Mouse (Mus musculus) lung, postnatal 0 days (tissue): ENCODE results near the gene Gm39566. TPM values are rescaled to one million over a fixed set of nuclear protein-coding genes. Genes with fewer than 3 reads are reported as not detected.

Source experiments
- ATAC-seq: fragments of 200-750 bp; cut with Nextera tagmentation; 2 replicates; pipeline ENCODE4 v1.8.0; 2017; ENCODE audit warnings: moderate library complexity
- DNase-seq: peaks from one replicate; pipeline ENCODE4 v3.0.0-alpha.2; 2016; ENCODE audit warnings: low spot score
- H3K27ac ChIP-seq: fragments of 300-500 bp; sonication (generic); 2 replicates; pipeline ENCODE4 v1.5.1; 2014; ENCODE audit warnings: antibody characterized with exemption, mild to moderate bottlenecking, low read length, mixed read lengths
- H3K27me3 ChIP-seq: fragments of 300-500 bp; sonication (generic); replicated peaks from 2 replicates; pipeline ENCODE4 v1.6.1; 2014; ENCODE audit warnings: low read length, mixed read lengths; ENCODE audit not compliant: insufficient read depth
- H3K36me3 ChIP-seq: fragments of 300-500 bp; sonication (generic); 2 replicates; pipeline ENCODE4 v1.6.1; 2014; ENCODE audit warnings: low read length, mixed read lengths; ENCODE audit not compliant: insufficient read depth
- H3K4me1 ChIP-seq: fragments of 300-500 bp; sonication (generic); 2 replicates; pipeline ENCODE4 v1.6.1; 2014; ENCODE audit warnings: antibody characterized with exemption, low read depth, low read length, mixed read lengths; ENCODE audit not compliant: insufficient read depth
- H3K4me2 ChIP-seq: fragments of 300-500 bp; sonication (generic); replicated peaks from 2 replicates; pipeline ENCODE4 v1.6.1; 2014; ENCODE audit warnings: low read depth, mild to moderate bottlenecking, low read length, moderate library complexity, mixed read lengths
- H3K4me3 ChIP-seq: fragments of 300-500 bp; sonication (generic); 2 replicates; pipeline ENCODE4 v1.5.1; 2014; ENCODE audit warnings: low read depth, low read length
- H3K9ac ChIP-seq: fragments of 300-500 bp; sonication (generic); replicated peaks from 2 replicates; pipeline ENCODE4 v1.6.1; 2014; ENCODE audit warnings: low read depth, mild to moderate bottlenecking
- H3K9me3 ChIP-seq: fragments of 300-500 bp; sonication (generic); 2 replicates; pipeline ENCODE4 v1.6.1; 2016; ENCODE audit warnings: low read length, mixed read lengths
- CTCF ChIP-seq: IDR thresholded peaks from 2 replicates; pipeline ENCODE4 v1.5.1; 2016; ENCODE audit warnings: antibody characterized with exemption, mild to moderate bottlenecking
- EP300 ChIP-seq: IDR thresholded peaks from 2 replicates; pipeline ENCODE4 v1.6.1; 2016; ENCODE audit warnings: antibody characterized with exemption, mild to moderate bottlenecking, control low read depth
- WGBS: fragments of 180-500 bp; shearing (Covaris S2); extraction: QIAGEN DNeasy Blood & Tissue Kit; methylation state at CpG from one replicate; pipeline ENCODE4 v1.1.7; 2014; 5-methylcytosine and 5-hydroxymethylcytosine counted together
- polyA plus RNA-seq: library from polyadenylated mRNA; unstranded; fragments of >200 nt; fragmentation: Nextera tagmentation; extraction: Ambion mirVana; gene quantifications from 2 replicates; pipeline ENCODE4 v1.2.1, GENCODE M21; 2015

Gene Gm39566
- polyA plus RNA-seq, 1 experiment from 2014 or later, result not detected

DNA sequence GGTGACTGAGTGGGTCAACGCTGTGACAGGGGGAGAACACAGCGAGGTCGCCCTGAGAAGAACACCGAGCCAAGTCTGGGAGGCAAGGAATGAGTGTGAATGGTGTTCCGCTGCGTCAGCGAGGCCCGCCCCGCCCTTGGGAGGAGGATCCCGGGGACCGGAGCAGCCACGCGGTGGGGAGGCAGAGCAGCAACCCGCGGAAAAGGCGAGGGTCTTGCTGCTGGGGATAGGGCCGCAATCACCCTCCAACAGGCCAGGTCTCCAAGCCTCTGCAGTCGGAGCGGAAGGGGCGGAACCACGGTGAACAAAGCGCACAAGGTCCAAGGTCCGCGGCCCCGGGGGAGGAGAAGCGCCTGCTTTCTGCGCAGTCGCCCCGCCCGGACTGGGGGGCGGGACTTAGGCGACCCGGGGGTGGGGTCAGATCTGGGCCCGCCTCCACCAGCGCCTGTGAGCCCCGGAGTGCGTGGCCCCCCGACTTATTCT lies 31.1 kb upstream of the Gm39566 start, which contains the start of gene Plscr3:
Plscr3 (plus strand) TSS at position 179 of the 483 bp plus-strand sequence.
- Histone ChIP-seq H3K4me1 (peaks cover 15% of the 10 kb centered on the region; the same call in 1 of the 2 replicates), H3K4me2 (peak within 1 kb of the TSS; percentile 81), H3K27me3 (no peaks in the 10 kb centered on the region), H3K4me3 (peak within 1 kb of the TSS; percentile 82), H3K9ac (peak within 1 kb of the TSS; percentile 72), H3K27ac (peak within 1 kb of the TSS; percentile 92), H3K36me3 (peaks cover 18% of the 10 kb centered on the region), H3K9me3 (no peaks in the 10 kb centered on the region)
- TF ChIP-seq EP300, result no peak
- TF ChIP-seq CTCF, result peak; percentile 22
- ATAC-seq (peak; percentile 95), DNase-seq (peak; percentile 96)
- WGBS, result 2% methylated on average over 24 of the region's 38 CpGs

DNA sequence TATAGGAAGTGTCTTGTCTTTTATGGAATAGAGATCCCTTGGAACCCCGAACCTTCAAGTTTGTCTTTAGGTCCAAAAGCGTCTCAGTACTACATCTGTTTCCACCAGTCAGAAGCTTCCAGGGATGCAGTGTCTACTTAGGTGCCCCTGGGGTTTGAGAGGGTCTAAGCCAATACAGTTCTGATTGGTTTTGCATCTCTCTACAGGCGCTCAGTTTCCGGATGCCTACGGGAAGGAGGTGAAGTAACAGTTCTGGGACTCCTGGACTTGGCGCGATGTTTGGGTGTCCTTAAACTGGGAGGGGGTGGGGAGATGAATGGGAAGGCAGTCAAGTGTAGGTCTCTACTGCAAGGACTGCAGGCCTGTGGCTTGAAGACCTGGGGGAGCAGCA lies 23.6 kb upstream of the Gm39566 start:
- Histone ChIP-seq H3K27me3 (0 out of 2 replicates have a peak, but pooled peaks cover 5% of the 10 kb centered on the region), H3K4me1 (peaks cover 11% of the 10 kb centered on the region), H3K4me3 (peak overlapping the region; percentile 55), H3K27ac (peak overlapping the region; percentile 90), H3K9ac (peak overlapping the region; percentile 69), H3K36me3 (no peaks in the 10 kb centered on the region), H3K4me2 (peak overlapping the region; percentile 94), H3K9me3 (no peaks in the 10 kb centered on the region)
- WGBS, result 0% methylated on average over 7 of the region's 7 CpGs
- TF ChIP-seq CTCF (no peak), EP300 (no peak)
- DNase-seq (peak; percentile 67), ATAC-seq (no peak)

DNA sequence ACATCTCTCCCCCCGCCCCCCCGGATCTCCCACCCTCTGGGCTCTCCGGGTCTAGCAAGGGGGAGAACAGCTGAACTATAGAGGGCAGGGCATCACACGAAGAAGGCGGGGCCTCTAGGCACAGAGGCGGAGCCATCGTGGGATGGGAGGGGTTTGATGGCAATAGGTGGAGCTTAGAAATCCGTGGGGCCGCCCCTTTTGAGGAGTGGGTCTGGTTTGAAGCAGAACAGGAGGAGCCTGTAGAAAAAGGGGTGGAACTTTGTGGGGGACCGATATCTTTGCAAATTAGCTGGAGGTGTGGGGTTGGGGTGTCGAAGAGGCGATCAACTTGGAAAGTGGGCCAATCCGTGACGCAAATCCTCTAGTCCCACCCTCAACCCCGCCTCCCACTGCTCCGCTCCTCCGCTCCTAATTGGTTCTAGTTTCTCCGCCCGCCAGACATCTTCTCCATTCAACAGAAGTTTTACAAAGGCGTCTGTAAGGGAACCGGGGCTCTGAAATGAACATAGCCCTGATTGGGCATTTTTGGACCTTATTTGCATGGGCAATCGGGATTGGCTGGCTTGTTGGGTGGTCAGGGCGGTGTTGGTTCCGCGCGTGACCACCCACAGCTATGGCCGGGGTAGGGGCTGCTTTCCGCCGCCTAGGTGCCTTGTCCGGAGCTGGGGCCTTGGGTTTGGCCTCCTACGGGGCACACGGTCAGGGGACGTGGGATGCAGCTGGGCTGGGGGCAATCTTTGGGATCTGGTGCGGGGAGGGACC lies 23.0 kb upstream of the Gm39566 start, which contains the start of gene Tmem256:
Tmem256 (plus strand) TSS at position 563 of the 762 bp plus-strand sequence.
- 0 out of 2 replicates have a peak, but pooled peaks cover 5% of the 10 kb centered on the region for H3K27me3 ChIP-seq
- DNase-seq (peak; percentile 100), ATAC-seq (peak; percentile 94)
- no peaks in the 10 kb centered on the region for H3K9me3 ChIP-seq
- peak within 1 kb of the TSS; percentile 94 for H3K4me2 ChIP-seq
- peak within 1 kb of the TSS; percentile 90 for H3K27ac ChIP-seq
- TF ChIP-seq EP300, result peak; percentile 86
- TF ChIP-seq CTCF, result no peak
- H3K9ac ChIP-seq, result peak within 1 kb of the TSS; percentile 69
- H3K36me3 ChIP-seq, result no peaks in the 10 kb centered on the region
- peak within 1 kb of the TSS; percentile 55 for H3K4me3 ChIP-seq
- H3K4me1 ChIP-seq, result peaks cover 11% of the 10 kb centered on the region
- WGBS, result under 1% methylated on average over 34 of the region's 34 CpGs

DNA sequence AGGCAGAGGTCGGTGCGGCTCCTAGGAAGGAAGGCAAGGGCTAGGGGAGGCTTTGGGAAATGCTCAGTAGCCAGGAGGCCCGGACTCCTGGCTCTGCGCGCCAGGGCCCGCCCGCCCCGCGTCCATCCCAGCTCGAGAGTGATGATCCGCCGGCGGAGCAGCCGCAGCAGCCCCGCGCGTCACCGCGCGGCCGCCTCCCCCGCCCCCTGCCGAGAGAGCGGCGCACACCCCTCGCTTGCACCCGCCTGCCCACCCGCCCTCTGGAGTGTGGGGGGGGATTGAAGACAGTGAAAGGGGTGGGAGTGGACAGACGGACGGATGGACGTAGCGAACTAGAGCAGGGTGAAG lies 22.5 kb upstream of the Gm39566 start, which contains the start of gene Nlgn2:
Nlgn2 (minus strand) TSS at position 181 of the 348 bp plus-strand sequence.
- TF ChIP-seq EP300 (no peak), CTCF (peak; percentile 51)
- ATAC-seq, result peak; percentile 70
- under 1% methylated on average over 30 of the region's 32 CpGs for WGBS
- peak within 1 kb of the TSS; percentile 69 for H3K9ac ChIP-seq
- no peaks in the 10 kb centered on the region for H3K9me3 ChIP-seq
- no peak for DNase-seq
- H3K27me3 ChIP-seq, result 0 out of 2 replicates have a peak, but pooled peaks cover 5% of the 10 kb centered on the region
- no peaks in the 10 kb centered on the region for H3K36me3 ChIP-seq
- peak within 1 kb of the TSS; percentile 90 for H3K27ac ChIP-seq
- H3K4me1 ChIP-seq, result peaks cover 11% of the 10 kb centered on the region
- H3K4me2 ChIP-seq, result peak within 1 kb of the TSS; percentile 94
- peak within 1 kb of the TSS; percentile 55 for H3K4me3 ChIP-seq

DNA sequence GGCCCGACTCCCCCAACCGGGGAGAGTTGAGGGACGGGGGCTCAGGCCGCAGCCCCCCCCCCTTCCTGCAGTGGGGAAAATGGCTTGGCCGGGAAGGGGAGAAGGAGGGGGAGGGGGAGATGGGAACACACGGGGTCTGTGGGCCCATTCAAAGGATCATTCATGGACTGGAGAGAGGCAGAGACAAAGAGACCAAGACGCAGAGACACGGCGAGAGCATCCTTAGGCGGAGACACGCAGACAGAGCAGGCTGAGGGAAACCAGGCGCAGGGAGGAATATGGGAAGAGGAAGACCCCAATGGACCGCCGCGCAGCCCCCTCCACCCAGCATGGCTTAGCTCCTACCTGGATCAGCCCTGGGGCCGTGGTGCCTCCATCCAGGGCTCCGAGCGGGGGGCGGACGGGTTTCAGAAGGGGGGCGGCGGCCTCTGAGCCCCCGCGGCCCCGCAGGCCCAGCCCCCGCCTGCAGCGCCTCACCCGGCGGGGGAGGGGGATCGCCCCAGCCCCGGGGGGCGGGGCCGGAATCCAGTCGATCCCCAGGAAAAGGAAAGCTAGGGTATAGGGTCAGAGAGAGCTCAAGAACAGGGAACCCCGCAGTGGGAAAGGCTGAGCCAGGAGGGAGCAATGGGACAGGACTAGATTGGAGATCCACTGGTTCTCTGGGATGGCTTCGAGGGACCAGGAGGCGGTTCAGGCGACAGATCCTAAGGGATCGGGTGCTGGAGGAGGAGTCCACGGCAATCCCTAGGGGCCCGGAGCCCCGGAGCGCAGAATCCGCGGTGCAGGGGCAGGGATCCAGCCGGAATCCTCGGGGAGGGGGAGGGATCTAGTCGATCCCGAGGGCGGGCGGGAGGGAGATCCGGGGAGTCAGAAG lies 21.8 kb upstream of the Gm39566 start:
- ATAC-seq (no peak), DNase-seq (peak; percentile 32)
- Histone ChIP-seq H3K9me3 (no peaks in the 10 kb centered on the region), H3K4me2 (peak overlapping the region; percentile 94), H3K9ac (peak overlapping the region; percentile 55), H3K4me1 (peaks cover 11% of the 10 kb centered on the region), H3K27ac (peak overlapping the region; percentile 90), H3K27me3 (0 out of 2 replicates have a peak, but pooled peaks cover 5% of the 10 kb centered on the region), H3K36me3 (no peaks in the 10 kb centered on the region), H3K4me3 (peak overlapping the region; percentile 55)
- 3% methylated on average over 37 of the region's 52 CpGs for WGBS
- no peak for TF ChIP-seq EP300
- no peak for TF ChIP-seq CTCF

DNA sequence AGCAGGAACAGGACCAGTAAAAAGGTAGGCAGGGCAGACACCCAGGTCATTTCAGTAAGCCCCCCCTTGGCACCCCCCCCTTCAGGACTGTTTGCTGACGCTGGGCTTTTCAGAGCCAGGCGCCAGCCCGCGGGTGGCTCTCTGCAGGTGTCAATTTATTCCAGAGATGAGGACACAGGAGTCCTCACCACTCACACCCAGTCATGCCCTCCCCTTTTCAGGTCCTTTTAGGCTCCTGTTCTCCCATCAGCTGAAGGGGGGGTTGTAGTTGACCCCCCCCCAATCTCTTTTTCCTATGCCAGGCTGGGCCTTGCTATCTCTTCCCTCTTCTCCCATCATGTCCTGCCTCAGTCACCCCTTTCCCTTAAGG lies 20.9 kb upstream of the Gm39566 start:
- no peaks in the 10 kb centered on the region for H3K36me3 ChIP-seq
- no peak for TF ChIP-seq CTCF
- no peak for TF ChIP-seq EP300
- H3K9me3 ChIP-seq, result no peaks in the 10 kb centered on the region
- 0 out of 2 replicates have a peak, but pooled peaks cover 5% of the 10 kb centered on the region for H3K27me3 ChIP-seq
- H3K27ac ChIP-seq, result no peak overlapping the region
- H3K4me1 ChIP-seq, result peaks cover 11% of the 10 kb centered on the region
- no peak for ATAC-seq
- H3K4me3 ChIP-seq, result no peak overlapping the region
- no peak for DNase-seq
- no peak overlapping the region for H3K4me2 ChIP-seq
- WGBS, result 0% methylated on average over 3 of the region's 4 CpGs
- no peak overlapping the region for H3K9ac ChIP-seq
